ENCODE assay signal across 24 mouse cellular contexts in genomic region chr3:146174215-146174614, GRCm38 (mm10). TPM values are rescaled to one million over a fixed set of nuclear protein-coding genes. Genes with fewer than 3 reads are reported as not detected.
"Had no signal": no experiment of that assay in that cellular context is flagged by ENCODE, and none has a peak within 500 bp of the region (broad histone marks: within the 10 kb centered on the region; RNA-seq: fewer than 3 reads in every experiment).

No protein-coding gene starts in this region.

- H3K4me3 ChIP-seq: left cerebral cortex, adult 2 months; liver, embryonic 13.5 days; lung, embryonic 15.5 days; megakaryocyte, embryonic 14.5 days; midbrain, embryonic 10.5 days; midbrain, embryonic 13.5 days; myocyte; neural tube, embryonic 13.5 days had no signal

- ATAC-seq: intestine, embryonic 16.5 days; midbrain, embryonic 13.5 days; midbrain, embryonic 16.5 days had no signal

- H3K9ac ChIP-seq: liver, embryonic 13.5 days; lung, embryonic 15.5 days; midbrain, embryonic 13.5 days; neural tube, embryonic 13.5 days had no signal

- DNase-seq: layer of hippocampus, postnatal 36 days; liver, embryonic 13.5 days; lung, postnatal 10 days; lung, postnatal 36 days; retina, postnatal 1 day; thymus, adult 18-20 months; thymus, postnatal 36 days had no signal

- H3K4me2 ChIP-seq: liver, embryonic 13.5 days; lung, embryonic 15.5 days; midbrain, embryonic 13.5 days; neural tube, embryonic 13.5 days had no signal

- H3K9me3 ChIP-seq: liver, embryonic 13.5 days; lung, embryonic 15.5 days; midbrain, embryonic 10.5 days; midbrain, embryonic 13.5 days had no signal

- H3K36me3 ChIP-seq: lung, embryonic 15.5 days; midbrain, embryonic 10.5 days; midbrain, embryonic 13.5 days; neural tube, embryonic 13.5 days had no signal

- H3K4me1 ChIP-seq: liver, embryonic 13.5 days; midbrain, embryonic 13.5 days had no signal

- H3K27ac ChIP-seq: kidney, postnatal 0 days; left cerebral cortex, adult 2 months; liver, embryonic 13.5 days; lung, embryonic 15.5 days; midbrain, embryonic 10.5 days; midbrain, embryonic 13.5 days; neural tube, embryonic 13.5 days had no signal

- H3K27me3 ChIP-seq: liver, embryonic 13.5 days; lung, embryonic 15.5 days; midbrain, embryonic 13.5 days; neural tube, embryonic 13.5 days had no signal

RNA-seq across cellular contexts. Expression of gene Mcoln2, which starts 24.6 kb away (rescaled TPM):
- total RNA-seq: layer of hippocampus, postnatal 10 days; layer of hippocampus, postnatal 36 days; left cerebral cortex, adult 2 months; left cerebral cortex, postnatal 36 days had no signal
- polyA plus RNA-seq: myocyte had no signal

RNA-seq across cellular contexts. Expression of gene Lpar3, which starts 46.5 kb away (rescaled TPM):
- total RNA-seq: monocyte, adult 5-6 weeks; neutrophil, adult 5-6 weeks had no signal

RNA-seq across cellular contexts. Expression of gene Mcoln3, which starts 57.0 kb away (rescaled TPM):
- total RNA-seq: layer of hippocampus, adult 8-10 months; layer of hippocampus, postnatal 10 days; layer of hippocampus, postnatal 36 days; left cerebral cortex, adult 2 months; left cerebral cortex, postnatal 10 days; left cerebral cortex, postnatal 36 days; liver, adult 2 months had no signal
- polyA plus RNA-seq: liver, adult 2 months; myocyte had no signal
